ENCODE assay signal across 8 mouse cellular contexts in the genomic region with DNA sequence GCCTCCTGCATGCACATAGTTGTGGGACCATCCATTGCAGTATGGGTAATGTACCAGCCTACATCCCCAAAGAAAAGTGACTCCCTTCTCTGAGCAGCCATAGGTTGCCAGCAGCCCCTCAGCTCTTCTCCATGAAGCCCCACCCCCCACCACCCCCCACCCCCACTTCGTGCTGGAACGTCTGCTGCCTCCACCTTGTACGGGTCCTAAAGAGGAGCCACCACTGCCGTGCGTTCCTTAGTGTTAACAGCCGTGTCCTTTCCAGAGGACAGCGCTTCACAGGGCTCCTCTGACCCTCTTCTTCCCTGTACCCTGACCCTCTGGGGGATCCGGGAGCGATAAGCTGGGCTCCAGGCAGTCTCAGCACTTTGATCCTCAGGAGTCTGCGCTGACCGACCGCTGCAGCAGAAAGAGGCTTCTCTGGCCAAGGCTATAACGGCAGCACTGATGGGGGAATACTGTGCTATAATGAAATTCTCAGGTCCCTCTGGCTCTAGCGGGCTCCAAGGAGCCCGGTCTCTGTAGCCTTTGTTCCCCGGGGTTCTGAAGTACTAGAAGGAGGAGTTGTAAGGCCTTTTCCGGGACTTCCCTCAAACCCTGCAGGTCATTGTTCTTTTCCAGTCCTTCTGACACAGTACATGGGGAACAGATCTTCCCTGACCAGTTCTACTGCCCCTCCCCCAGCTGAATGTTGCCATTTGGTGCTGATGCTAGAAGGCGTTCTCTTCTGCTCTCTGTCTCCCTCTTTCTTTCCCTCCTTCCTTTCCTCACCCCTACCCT. TPM values are rescaled to one million over a fixed set of nuclear protein-coding genes. Genes with fewer than 3 reads are reported as not detected.
DNase-seq lines count a peak whose midpoint lies in the region; ATAC-seq and TF ChIP-seq lines count a peak whose summit lies in the region.

No protein-coding gene starts in this region.

- no peaks in the 10 kb centered on the region; the same call in 1 of the 2 replicates for H3K27me3 ChIP-seq in kidney, embryonic 15.5 days
- no peaks in the 10 kb centered on the region for H3K27me3 ChIP-seq in embryonic facial prominence, embryonic 13.5 days
- no peaks in the 10 kb centered on the region for H3K27me3 ChIP-seq in hindbrain, embryonic 14.5 days (ENCODE audit: control insufficient read depth, insufficient read depth, low read length)
- peaks cover 30% of the 10 kb centered on the region for H3K27me3 ChIP-seq in liver, embryonic 15.5 days

- H3K27ac ChIP-seq in kidney, embryonic 15.5 days = no peak overlapping the region
- peak overlapping the region; percentile 72 for H3K27ac ChIP-seq in embryonic facial prominence, embryonic 13.5 days
- H3K27ac ChIP-seq in hindbrain, embryonic 14.5 days = peak overlapping the region; percentile 87
- no peak overlapping the region for H3K27ac ChIP-seq in liver, embryonic 15.5 days (replicated peaks)

- H3K4me2 ChIP-seq in kidney, embryonic 15.5 days = peak overlapping the region; percentile 68
- peak overlapping the region; percentile 86 for H3K4me2 ChIP-seq in embryonic facial prominence, embryonic 13.5 days
- peak overlapping the region; percentile 73 for H3K4me2 ChIP-seq in hindbrain, embryonic 14.5 days (replicated peaks)
- peak overlapping the region; percentile 46 for H3K4me2 ChIP-seq in liver, embryonic 15.5 days

- 1% methylated on average over 18 of the region's 18 CpGs for WGBS in kidney, embryonic 15.5 days
- WGBS in embryonic facial prominence, embryonic 13.5 days = under 1% methylated on average over 18 of the region's 18 CpGs
- WGBS in hindbrain, embryonic 14.5 days = under 1% methylated on average over 18 of the region's 18 CpGs
- 3% methylated on average over 18 of the region's 18 CpGs for WGBS in liver, embryonic 15.5 days (ENCODE audit: insufficient replicate concordance)

- TF ChIP-seq CTCF in brain, embryonic 14.5 days (IDR thresholded peaks at IDR 0.05; ENCODE audit: borderline replicate concordance, extremely low read depth, insufficient read depth, insufficient read length) = no peak

- H3K4me3 ChIP-seq in kidney, embryonic 15.5 days (replicated peaks) = peak overlapping the region; percentile 38
- H3K4me3 ChIP-seq in embryonic facial prominence, embryonic 13.5 days = peak overlapping the region; percentile 48
- H3K4me3 ChIP-seq in hindbrain, embryonic 14.5 days (replicated peaks; ENCODE audit: low read length) = peak overlapping the region; percentile 39
- H3K4me3 ChIP-seq in liver, embryonic 15.5 days (replicated peaks) = peak overlapping the region; percentile 18

- peaks cover 17% of the 10 kb centered on the region for H3K4me1 ChIP-seq in kidney, embryonic 15.5 days
- peaks cover 16% of the 10 kb centered on the region for H3K4me1 ChIP-seq in embryonic facial prominence, embryonic 13.5 days
- H3K4me1 ChIP-seq in hindbrain, embryonic 14.5 days (replicated peaks; ENCODE audit: control insufficient read depth, insufficient read depth, low read length) = no peaks in the 10 kb centered on the region; the same call in none of the 2 replicates
- H3K4me1 ChIP-seq in liver, embryonic 15.5 days (replicated peaks) = peaks cover 15% of the 10 kb centered on the region

- no peaks in the 10 kb centered on the region for H3K36me3 ChIP-seq in kidney, embryonic 15.5 days
- no peaks in the 10 kb centered on the region for H3K36me3 ChIP-seq in embryonic facial prominence, embryonic 13.5 days
- no peaks in the 10 kb centered on the region for H3K36me3 ChIP-seq in hindbrain, embryonic 14.5 days (replicated peaks; ENCODE audit: control insufficient read depth, insufficient read depth)
- no peaks in the 10 kb centered on the region for H3K36me3 ChIP-seq in liver, embryonic 15.5 days (replicated peaks)

- H3K9me3 ChIP-seq in kidney, embryonic 15.5 days (replicated peaks) = no peaks in the 10 kb centered on the region
- no peaks in the 10 kb centered on the region for H3K9me3 ChIP-seq in embryonic facial prominence, embryonic 13.5 days
- H3K9me3 ChIP-seq in hindbrain, embryonic 14.5 days (ENCODE audit: control insufficient read depth, low read length) = no peaks in the 10 kb centered on the region
- H3K9me3 ChIP-seq in liver, embryonic 15.5 days (replicated peaks) = no peaks in the 10 kb centered on the region

- peak overlapping the region; percentile 48 for H3K9ac ChIP-seq in kidney, embryonic 15.5 days
- peak overlapping the region; percentile 70 for H3K9ac ChIP-seq in embryonic facial prominence, embryonic 13.5 days
- peak overlapping the region; percentile 71 for H3K9ac ChIP-seq in hindbrain, embryonic 14.5 days
- H3K9ac ChIP-seq in liver, embryonic 15.5 days = no peak overlapping the region

- no peak for TF ChIP-seq POLR2A in brain, embryonic 14.5 days (IDR thresholded peaks at IDR 0.05; ENCODE audit: borderline replicate concordance, extremely low read depth, insufficient read depth, insufficient read length, poor library complexity, severe bottlenecking)

- no peak for DNase-seq in kidney, adult 8-10 months
- peak; percentile 71 for DNase-seq in brain, embryonic 14.5 days (ENCODE audit: low read depth)
- peak; percentile 46 for DNase-seq in hindbrain, embryonic 14.5 days (ENCODE audit: low spot score)
- peak; percentile 69 for DNase-seq in retina, postnatal 1 day
- no peak for DNase-seq in spleen, postnatal 36 days (ENCODE audit: low spot score in 2 of 2)

- ATAC-seq in kidney, embryonic 15.5 days (replicated peaks; ENCODE audit: low FRiP score) = peak; percentile 71
- 0 out of 2 replicates have a peak, but pooled peaks have one; percentile 71 for ATAC-seq in embryonic facial prominence, embryonic 13.5 days (ENCODE audit: insufficient number of reproducible peaks, insufficient read depth, low FRiP score, low TSS enrichment, low read depth)
- ATAC-seq in hindbrain, embryonic 14.5 days (ENCODE audit: low FRiP score) = peak; percentile 83
- ATAC-seq in liver, embryonic 15.5 days (ENCODE audit: insufficient read depth) = no peak

RNA-seq across cellular contexts. Expression of a gene that starts 10.1 kb away (rescaled TPM):
- 101 and 104 TPM in 2 replicates for polyA plus RNA-seq in kidney, embryonic 15.5 days (2015; fragmentation: Nextera tagmentation; extraction: Ambion mirVana)
- polyA plus RNA-seq in brain, embryonic 14.5 days (2012; rRNA removed) = 88.7 and 95.5 TPM in 2 replicates
- polyA plus RNA-seq in embryonic facial prominence, embryonic 13.5 days (2015; fragmentation: Nextera tagmentation; extraction: Ambion mirVana) = 84.6 and 86.6 TPM in 2 replicates
- 90.0 and 99.7 TPM in 2 replicates for polyA plus RNA-seq in hindbrain, embryonic 14.5 days (2014; fragmentation: Nextera tagmentation; extraction: Ambion mirVana)
- 25.1 and 26.3 TPM in 2 replicates for polyA plus RNA-seq in liver, embryonic 15.5 days (2015; fragmentation: Nextera tagmentation; extraction: Ambion mirVana)

RNA-seq across cellular contexts. Expression of a gene that starts 27.0 kb away (rescaled TPM):
- 50.7 and 53.2 TPM in 2 replicates for polyA plus RNA-seq in kidney, embryonic 15.5 days (2015; fragmentation: Nextera tagmentation; extraction: Ambion mirVana)
- 15.5 and 18.8 TPM in 2 replicates for polyA plus RNA-seq in brain, embryonic 14.5 days (2012; rRNA removed)
- polyA plus RNA-seq in embryonic facial prominence, embryonic 13.5 days (2015; fragmentation: Nextera tagmentation; extraction: Ambion mirVana) = 53.1 and 54.5 TPM in 2 replicates
- polyA plus RNA-seq in hindbrain, embryonic 14.5 days (2014; fragmentation: Nextera tagmentation; extraction: Ambion mirVana) = 15.3 and 15.7 TPM in 2 replicates
- 33.7 and 34.1 TPM in 2 replicates for polyA plus RNA-seq in liver, embryonic 15.5 days (2015; fragmentation: Nextera tagmentation; extraction: Ambion mirVana)

RNA-seq across cellular contexts. Expression of a gene that starts 49.9 kb away (rescaled TPM):
- polyA plus RNA-seq in kidney, embryonic 15.5 days (2015; fragmentation: Nextera tagmentation; extraction: Ambion mirVana) = 45.9 and 50.4 TPM in 2 replicates
- polyA plus RNA-seq in brain, embryonic 14.5 days (2012; rRNA removed) = 17.6 and 17.9 TPM in 2 replicates
- polyA plus RNA-seq in embryonic facial prominence, embryonic 13.5 days (2015; fragmentation: Nextera tagmentation; extraction: Ambion mirVana) = 55.6 and 63.3 TPM in 2 replicates
- polyA plus RNA-seq in hindbrain, embryonic 14.5 days (2014; fragmentation: Nextera tagmentation; extraction: Ambion mirVana) = 3.2 and 5.0 TPM in 2 replicates
- 5.6 TPM in 2 replicates for polyA plus RNA-seq in liver, embryonic 15.5 days (2015; fragmentation: Nextera tagmentation; extraction: Ambion mirVana)

RNA-seq across cellular contexts. Expression of a gene that starts 51.5 kb away (rescaled TPM):
- 6.3 and 6.8 TPM in 2 replicates for polyA plus RNA-seq in kidney, embryonic 15.5 days (2015; fragmentation: Nextera tagmentation; extraction: Ambion mirVana)
- 24.7 and 31.3 TPM in 2 replicates for polyA plus RNA-seq in brain, embryonic 14.5 days (2012; rRNA removed)
- polyA plus RNA-seq in embryonic facial prominence, embryonic 13.5 days (2015; fragmentation: Nextera tagmentation; extraction: Ambion mirVana) = 2.1 and 3.6 TPM in 2 replicates
- polyA plus RNA-seq in hindbrain, embryonic 14.5 days (2014; fragmentation: Nextera tagmentation; extraction: Ambion mirVana) = 32.5 and 41.1 TPM in 2 replicates
- polyA plus RNA-seq in liver, embryonic 15.5 days (2015; fragmentation: Nextera tagmentation; extraction: Ambion mirVana) = 0.20 and 0.23 TPM in 2 replicates

Comparison
In these comparisons a context has a peak if more than half of its experiments do, and no peak if none do; other contexts are left out.
1. H3K27ac ChIP-seq: peak in embryonic facial prominence, embryonic 13.5 days (single experiment) and hindbrain, embryonic 14.5 days (single experiment); none in kidney, embryonic 15.5 days (single experiment) and liver, embryonic 15.5 days (single experiment).
2. DNase-seq: peak in brain, embryonic 14.5 days (single experiment), hindbrain, embryonic 14.5 days (single experiment) and retina, postnatal 1 day (single experiment); none in kidney, adult 8-10 months (0 of 2) and spleen, postnatal 36 days (0 of 2).
3. Peak in every context shown above with its lines, with median percentiles within 50 percentile points of each other: H3K4me2 ChIP-seq and H3K4me3 ChIP-seq.